Mouse (Mus musculus) monocyte, adult 2 months (primary cell): ENCODE data around the gene Ugt2b1.
"Not testable (repeated sequence)": the region's sequence is repeated elsewhere in the genome, so short reads cannot be mapped to it uniquely, and the experiment has no call there.

Experiments
- DNase-seq, 2 experiments: peaks; one replicate each; pipeline ENCODE4 v3.0.0; 2022; ENCODE audit warnings: low spot score in 2 of 2, low read depth in 1 of 2

Ugt2b1 gene

DNA sequence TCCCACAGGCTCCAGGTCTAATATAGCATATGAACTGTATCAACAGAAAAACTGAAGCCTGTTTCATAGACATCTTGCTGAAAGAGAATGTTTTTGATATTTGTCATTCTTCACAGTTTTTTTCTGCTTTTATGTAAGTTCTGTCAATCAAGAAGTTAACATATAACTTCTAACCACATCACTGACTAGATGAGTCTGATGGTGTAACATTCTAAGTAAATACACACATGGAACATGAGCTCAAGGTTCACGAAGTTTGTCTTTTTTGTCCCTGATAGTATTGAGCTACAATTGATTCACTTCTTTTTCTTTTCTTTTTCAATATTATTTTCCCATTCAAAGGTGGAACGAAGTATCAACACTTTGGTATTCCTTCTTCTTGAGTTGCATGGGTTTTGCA is at the start of gene Ugt2b1:
TSS of gene Ugt2b1 (minus strand) at position 105 of the 400 bp plus-strand sequence.
- no peak for DNase-seq

GRCm38 (mm10) chr5:86967271-86967670 is 40.9 kb upstream of the Ugt2b1 start:
- not testable (repeated sequence) for DNase-seq

- DNase-seq: not testable (repeated sequence)
Measured at GRCm38 (mm10) chr5:86962849-86963248, 36.5 kb upstream of the Ugt2b1 start.

- DNase-seq: no peak
Measured at GRCm38 (mm10) chr5:86961587-86962358, 35.4 kb upstream of the Ugt2b1 start.

GRCm38 (mm10) chr5:86960504-86960903 is 34.2 kb upstream of the Ugt2b1 start:
- DNase-seq: no peak

DNA sequence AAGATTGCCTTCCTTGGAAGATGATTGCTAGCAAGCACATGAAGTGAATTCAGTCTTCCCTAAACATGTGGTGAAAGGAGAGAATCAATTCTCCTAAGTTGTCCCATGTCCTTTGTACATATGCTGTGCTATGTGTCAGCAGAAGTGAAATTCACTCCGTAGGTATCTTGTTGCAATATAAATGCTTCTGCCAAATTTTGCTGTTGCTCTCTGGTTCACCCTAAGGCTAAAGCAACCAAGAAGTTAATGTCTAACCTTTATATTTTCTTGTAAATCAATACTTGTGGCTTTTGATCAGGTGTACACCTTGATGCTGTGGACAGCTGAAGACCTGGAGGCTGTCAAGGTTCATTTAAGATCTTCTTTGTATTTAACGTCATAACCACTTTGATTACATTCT is 15.8 kb upstream of the Ugt2b1 start:
- DNase-seq: no peak

- no peak for DNase-seq
Measured at GRCm38 (mm10) chr5:86920661-86921233, 5.6 kb downstream of the Ugt2b1 start.

DNA sequence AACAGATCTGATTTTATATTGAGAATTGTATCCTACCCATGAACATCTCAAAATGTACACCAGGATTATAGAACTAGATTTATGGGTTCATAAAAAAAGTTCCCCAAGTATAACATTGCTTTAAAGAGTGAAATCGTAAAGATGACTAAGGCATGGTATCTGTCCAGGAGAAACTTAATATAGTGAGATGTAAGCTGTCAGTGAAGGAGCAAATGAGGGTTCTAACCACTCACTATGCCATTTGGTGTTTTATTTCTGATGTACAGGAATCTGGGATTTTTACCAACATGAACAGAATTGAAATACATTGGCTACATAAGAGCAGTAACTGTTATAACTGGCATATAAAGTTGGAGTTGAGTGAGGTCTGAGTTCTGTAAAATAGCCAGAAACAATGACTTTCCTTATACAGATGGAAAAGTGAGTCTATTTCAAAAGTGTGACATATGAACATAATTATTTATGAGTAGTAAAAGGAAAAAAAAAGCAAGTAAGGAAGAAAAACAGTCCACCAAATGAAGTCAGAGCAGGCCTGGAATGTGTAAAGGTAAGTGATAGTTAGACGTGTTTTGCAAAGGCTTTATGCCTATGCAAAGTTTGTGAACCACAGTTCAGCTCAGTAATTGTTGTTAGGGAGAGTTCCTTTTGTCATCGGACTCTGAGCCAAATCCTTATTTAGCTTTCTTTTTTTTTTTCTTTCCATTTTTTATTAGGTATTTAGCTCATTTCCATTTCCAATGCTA is 14.8 kb downstream of the Ugt2b1 start:
- no peak for DNase-seq

DNA sequence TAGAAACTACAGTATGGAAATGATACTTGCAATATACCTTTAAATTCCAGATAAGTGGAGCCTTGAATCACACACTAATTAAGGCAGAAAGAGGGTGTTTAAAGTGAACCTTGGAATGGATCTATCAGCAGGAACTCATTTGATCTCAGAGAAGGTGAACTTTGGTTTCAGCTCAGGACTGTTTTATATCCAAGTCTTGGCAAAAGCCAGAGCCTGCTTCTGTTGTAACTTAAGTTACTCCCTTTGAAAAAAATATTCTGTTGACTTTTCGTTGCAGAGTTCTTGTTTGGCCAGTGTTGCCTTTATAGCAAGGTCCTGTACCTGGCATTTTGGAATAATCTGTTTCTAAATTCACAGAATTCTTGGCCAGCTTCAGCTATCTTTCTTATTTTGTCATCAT is 15.6 kb downstream of the Ugt2b1 start:
- DNase-seq: no peak

DNA sequence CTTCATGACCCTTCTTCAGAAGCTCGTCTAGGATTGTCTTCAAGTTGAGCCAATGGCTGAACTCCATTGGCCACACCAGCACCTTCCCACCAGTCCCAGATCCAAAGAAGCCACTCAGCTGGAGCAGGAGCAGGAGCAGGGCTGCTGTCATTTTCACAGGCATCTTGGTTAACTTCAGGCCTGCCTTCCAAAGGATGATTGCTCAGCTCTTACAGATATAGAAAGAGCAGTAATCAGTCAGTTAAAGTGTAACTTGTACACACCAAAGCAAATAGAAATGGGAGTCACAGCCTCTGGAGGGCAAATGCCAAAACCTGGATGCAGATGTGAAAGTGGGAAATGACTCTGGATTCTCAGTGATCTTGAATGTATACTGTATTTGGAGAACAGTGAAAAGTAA is 19.6 kb downstream of the Ugt2b1 start, which contains the start of gene Ugt2b34:
TSS of gene Ugt2b34 (minus strand) at position 180 of the 400 bp plus-strand sequence.
- DNase-seq: no peak

DNA sequence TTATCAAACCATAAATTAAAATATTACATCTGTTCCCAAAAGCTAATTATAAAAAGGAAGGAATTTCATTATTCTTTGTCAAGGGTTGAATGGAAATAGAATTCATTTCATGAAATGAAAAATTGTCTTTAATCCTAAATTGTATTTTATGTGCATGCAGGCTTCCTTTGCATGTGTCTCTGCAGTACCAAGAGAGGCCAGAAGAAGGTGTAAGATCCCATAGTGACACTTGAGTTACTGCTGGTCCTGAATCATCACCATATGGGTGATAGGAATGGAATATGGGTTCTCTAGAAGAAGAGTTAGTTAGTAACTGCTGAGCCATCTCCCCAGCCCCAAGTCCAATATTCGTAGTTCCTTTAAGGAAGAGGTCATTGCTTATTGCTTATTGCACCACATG is 36.4 kb downstream of the Ugt2b1 start:
- DNase-seq: no peak

DNA sequence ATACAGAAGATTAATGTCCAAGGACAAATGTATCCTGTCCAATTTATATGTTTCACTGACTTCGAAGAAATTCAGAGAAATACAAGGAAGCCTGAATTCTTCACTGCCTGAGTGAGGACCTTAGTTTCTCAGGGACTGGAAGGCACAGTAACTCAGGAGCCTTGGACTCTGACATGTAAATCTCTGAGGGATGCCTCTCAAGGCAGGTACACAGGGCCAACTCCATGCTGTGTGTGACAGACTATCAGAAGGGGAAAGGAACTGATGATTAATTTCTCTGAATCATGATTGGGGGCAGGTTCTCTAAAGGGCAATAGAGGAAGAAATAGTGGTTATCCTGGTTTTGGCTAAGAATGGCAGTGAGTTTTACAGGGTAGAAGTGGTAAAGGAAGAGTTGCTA is 37.9 kb downstream of the Ugt2b1 start:
- no peak for DNase-seq

DNA sequence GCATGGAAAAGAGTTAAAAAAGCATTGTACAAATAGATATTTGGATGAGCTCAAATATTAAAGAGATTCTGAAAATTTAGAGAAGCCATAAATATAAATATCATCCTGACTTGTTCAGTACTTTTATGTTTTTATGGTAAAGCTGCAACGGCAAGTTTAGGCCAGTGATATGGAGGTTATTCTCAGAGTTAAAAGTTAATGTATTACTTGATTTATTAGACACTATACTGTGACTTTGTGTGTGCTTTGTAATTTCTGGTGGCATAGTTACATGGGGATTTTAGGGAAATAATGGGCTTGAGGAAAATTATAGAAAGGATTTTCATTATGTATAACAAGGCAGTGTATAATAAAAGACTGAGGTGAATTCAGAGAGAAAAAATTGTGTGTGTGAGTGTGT is 39.2 kb downstream of the Ugt2b1 start:
- no peak for DNase-seq

DNA sequence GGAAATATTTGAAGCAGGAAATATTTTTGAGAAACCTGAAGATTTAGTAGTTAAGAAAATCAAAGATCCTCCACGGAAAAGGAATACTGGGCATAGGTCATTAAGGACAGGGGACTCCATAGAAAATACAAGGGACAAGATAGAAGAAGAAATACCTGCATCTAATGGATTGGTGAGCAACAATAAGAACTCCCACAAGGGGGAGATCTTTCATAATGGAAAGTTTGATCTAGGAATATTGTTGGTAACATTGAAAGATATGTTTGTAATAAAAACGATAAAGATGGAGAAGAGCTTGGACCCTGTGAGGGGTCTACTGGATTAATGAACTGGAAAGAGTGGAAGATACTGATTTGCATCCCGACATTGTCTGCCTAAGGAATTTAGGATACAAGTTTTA is 39.7 kb downstream of the Ugt2b1 start:
- DNase-seq: no peak

DNA sequence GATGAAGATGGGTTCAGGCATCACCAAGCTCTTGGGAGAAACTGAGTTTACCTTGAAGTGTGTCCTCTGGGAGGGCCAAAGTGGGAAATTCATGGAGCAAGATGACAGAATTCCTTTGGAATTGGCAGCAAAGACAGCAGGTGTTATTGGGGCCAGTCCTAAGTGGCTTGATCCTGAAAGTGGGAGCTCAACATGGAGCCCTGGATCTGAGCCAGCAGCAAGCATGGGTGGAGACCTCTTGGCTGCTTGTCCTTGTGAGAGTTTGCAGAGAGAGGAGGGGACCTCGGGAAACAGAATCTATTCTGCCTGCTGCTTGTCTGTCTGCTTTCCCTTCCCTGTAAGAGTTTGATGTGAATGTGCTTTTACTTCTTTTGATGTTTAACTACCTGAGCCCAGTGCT is 54.5 kb downstream of the Ugt2b1 start:
- no peak for DNase-seq
